Mouse (Mus musculus): ENCODE data around the gene Ric8b. TPM values are rescaled to one million over a fixed set of nuclear protein-coding genes. Genes with fewer than 3 reads are reported as not detected.

The Ric8b gene
- 26.9 TPM for polyA plus RNA-seq (2014; fragmentation: Illumina TruSeq; extraction: RNeasy Lipid Tissue Mini Kit (QIAGEN cat#74804); ENCODE audit: low replicate concordance)

GRCm38 (mm10) chr10:84916810-84917730 lies at the start of gene Ric8b:
TSS of gene Ric8b (plus strand) at chr10:84917616.

Other genes with a start within 250 kb of the Ric8b start
- gene Rfx4, start 161.6 kb upstream of the Ric8b start, polyA plus RNA-seq (2014; fragmentation: Illumina TruSeq; extraction: RNeasy Lipid Tissue Mini Kit (QIAGEN cat#74804); ENCODE audit: low replicate concordance): not detected
- gene Fhl4, start 184.9 kb downstream of the Ric8b start, polyA plus RNA-seq (2014; fragmentation: Illumina TruSeq; extraction: RNeasy Lipid Tissue Mini Kit (QIAGEN cat#74804); ENCODE audit: low replicate concordance): 0.56 TPM
- gene Tmem263, start 185.0 kb downstream of the Ric8b start, polyA plus RNA-seq (2014; fragmentation: Illumina TruSeq; extraction: RNeasy Lipid Tissue Mini Kit (QIAGEN cat#74804); ENCODE audit: low replicate concordance): 107 TPM
- 85.9 TPM for gene Mterf2, start 210.4 kb downstream of the Ric8b start, polyA plus RNA-seq (2014; fragmentation: Illumina TruSeq; extraction: RNeasy Lipid Tissue Mini Kit (QIAGEN cat#74804); ENCODE audit: low replicate concordance)

All from small intestine, adult 10 weeks (tissue).